Mouse (Mus musculus): Measurements from ENCODE around the gene Syce1l.

Syce1l gene

GRCm38 (mm10) chr8:113674611-113675010 is 31.6 kb downstream of the Syce1l start:
- no peak for DNase-seq

- no peak for DNase-seq
These were observed 32.3 kb downstream of the Syce1l start for GRCm38 (mm10) chr8:113675281-113675680.

- no peak for DNase-seq
These were observed 33.8 kb downstream of the Syce1l start for GRCm38 (mm10) chr8:113676811-113677210.

- DNase-seq: no peak
These were observed 36.3 kb downstream of the Syce1l start for GRCm38 (mm10) chr8:113679361-113679760.

GRCm38 (mm10) chr8:113687889-113688542 is 45.0 kb downstream of the Syce1l start:
- no peak for DNase-seq

GRCm38 (mm10) chr8:113688543-113688915 is 45.5 kb downstream of the Syce1l start:
- no peak for DNase-seq

GRCm38 (mm10) chr8:113691622-113692343 is 48.8 kb downstream of the Syce1l start:
- DNase-seq: no peak

- no peak for DNase-seq
These were observed 62.0 kb downstream of the Syce1l start for GRCm38 (mm10) chr8:113704968-113705367.

Data from spleen, adult 18-20 months (tissue).